Mouse (Mus musculus): Measurements from ENCODE around the gene Pdzd4. TPM values are rescaled to one million over a fixed set of nuclear protein-coding genes. Genes with fewer than 3 reads are reported as not detected.

Pdzd4 gene
- polyA plus RNA-seq, 1 experiment, result not detected

- Histone ChIP-seq H3K4me1 (ENCODE audit: control insufficient read depth, insufficient read depth, low read length) (peaks cover 13% of the 10 kb centered on the region), H3K4me3 (ENCODE audit: insufficient read depth, low read length) (peak overlapping the region; percentile 66), H3K27ac (ENCODE audit: insufficient read depth, low read depth, low read length) (no peak overlapping the region)
- TF ChIP-seq CTCF (IDR thresholded peaks at IDR 0.05; ENCODE audit: low read depth, low read length) (no peak), POLR2A (IDR thresholded peaks at IDR 0.05; ENCODE audit: borderline replicate concordance, low read depth, low read length) (no peak)
Measured at GRCm38 (mm10) chrX:73788501-73788900, 36.3 kb downstream of the Pdzd4 start.

- Histone ChIP-seq H3K4me3 (ENCODE audit: insufficient read depth, low read length) (peak overlapping the region; percentile 66), H3K27ac (ENCODE audit: insufficient read depth, low read depth, low read length) (peak overlapping the region; percentile 44), H3K4me1 (ENCODE audit: control insufficient read depth, insufficient read depth, low read length) (peaks cover 23% of the 10 kb centered on the region)
- TF ChIP-seq POLR2A (IDR thresholded peaks at IDR 0.05; ENCODE audit: borderline replicate concordance, low read depth, low read length), result no peak
- no peak for TF ChIP-seq CTCF (IDR thresholded peaks at IDR 0.05; ENCODE audit: low read depth, low read length)
Measured at GRCm38 (mm10) chrX:73787225-73787558, 37.6 kb downstream of the Pdzd4 start.

GRCm38 (mm10) chrX:73786364-73787224 is 38.2 kb downstream of the Pdzd4 start, which contains the start of the genes Idh3g and Ssr4:
Gene Idh3g (minus strand): TSS chrX:73786897.
Gene Ssr4 (plus strand): TSS chrX:73787028.
- peak within 1 kb of the TSS; percentile 88 for H3K27ac ChIP-seq (ENCODE audit: insufficient read depth, low read depth, low read length)
- H3K4me3 ChIP-seq (ENCODE audit: insufficient read depth, low read length), result peak within 1 kb of the TSS; percentile 82
- TF ChIP-seq POLR2A (IDR thresholded peaks at IDR 0.05; ENCODE audit: borderline replicate concordance, low read depth, low read length), result no peak
- TF ChIP-seq CTCF (IDR thresholded peaks at IDR 0.05; ENCODE audit: low read depth, low read length), result no peak
- H3K4me1 ChIP-seq (ENCODE audit: control insufficient read depth, insufficient read depth, low read length), result peaks cover 28% of the 10 kb centered on the region

GRCm38 (mm10) chrX:73785666-73786065 is 39.1 kb downstream of the Pdzd4 start:
- peaks cover 30% of the 10 kb centered on the region for H3K4me1 ChIP-seq (ENCODE audit: control insufficient read depth, insufficient read depth, low read length)
- peak overlapping the region; percentile 82 for H3K4me3 ChIP-seq (ENCODE audit: insufficient read depth, low read length)
- TF ChIP-seq CTCF (IDR thresholded peaks at IDR 0.05; ENCODE audit: low read depth, low read length), result no peak
- TF ChIP-seq POLR2A (IDR thresholded peaks at IDR 0.05; ENCODE audit: borderline replicate concordance, low read depth, low read length), result no peak
- peak overlapping the region; percentile 88 for H3K27ac ChIP-seq (ENCODE audit: insufficient read depth, low read depth, low read length)

- H3K4me1 ChIP-seq (ENCODE audit: control insufficient read depth, insufficient read depth, low read length), result peaks cover 25% of the 10 kb centered on the region
- TF ChIP-seq CTCF (IDR thresholded peaks at IDR 0.05; ENCODE audit: low read depth, low read length) (no peak), POLR2A (IDR thresholded peaks at IDR 0.05; ENCODE audit: borderline replicate concordance, low read depth, low read length) (no peak)
- no peak overlapping the region for H3K4me3 ChIP-seq (ENCODE audit: insufficient read depth, low read length)
- H3K27ac ChIP-seq (ENCODE audit: insufficient read depth, low read depth, low read length), result peak overlapping the region; percentile 64
Measured at GRCm38 (mm10) chrX:73782227-73782626, 42.5 kb downstream of the Pdzd4 start.

GRCm38 (mm10) chrX:73774802-73775483 is 49.8 kb downstream of the Pdzd4 start:
- TF ChIP-seq POLR2A (IDR thresholded peaks at IDR 0.05; ENCODE audit: borderline replicate concordance, low read depth, low read length) (no peak), CTCF (IDR thresholded peaks at IDR 0.05; ENCODE audit: low read depth, low read length) (no peak)
- Histone ChIP-seq H3K4me3 (ENCODE audit: insufficient read depth, low read length) (no peak overlapping the region), H3K27ac (ENCODE audit: insufficient read depth, low read depth, low read length) (no peak overlapping the region), H3K4me1 (ENCODE audit: control insufficient read depth, insufficient read depth, low read length) (peaks cover 20% of the 10 kb centered on the region)

- peaks cover 20% of the 10 kb centered on the region for H3K4me1 ChIP-seq (ENCODE audit: control insufficient read depth, insufficient read depth, low read length)
- H3K4me3 ChIP-seq (ENCODE audit: insufficient read depth, low read length), result no peak within 1 kb of the TSS
- TF ChIP-seq POLR2A (IDR thresholded peaks at IDR 0.05; ENCODE audit: borderline replicate concordance, low read depth, low read length), result no peak
- TF ChIP-seq CTCF (IDR thresholded peaks at IDR 0.05; ENCODE audit: low read depth, low read length), result no peak
- H3K27ac ChIP-seq (ENCODE audit: insufficient read depth, low read depth, low read length), result no peak within 1 kb of the TSS
Measured at GRCm38 (mm10) chrX:73774168-73774760, 50.5 kb downstream of the Pdzd4 start, which contains the start of gene Srpk3. Gene Srpk3 (plus strand): TSS chrX:73774405.

GRCm38 (mm10) chrX:73767267-73767666 is 57.5 kb downstream of the Pdzd4 start:
- no peak overlapping the region for H3K4me3 ChIP-seq (ENCODE audit: insufficient read depth, low read length)
- TF ChIP-seq CTCF (IDR thresholded peaks at IDR 0.05; ENCODE audit: low read depth, low read length), result no peak
- no peak for TF ChIP-seq POLR2A (IDR thresholded peaks at IDR 0.05; ENCODE audit: borderline replicate concordance, low read depth, low read length)
- peaks cover 29% of the 10 kb centered on the region for H3K4me1 ChIP-seq (ENCODE audit: control insufficient read depth, insufficient read depth, low read length)
- H3K27ac ChIP-seq (ENCODE audit: insufficient read depth, low read depth, low read length), result no peak overlapping the region

GRCm38 (mm10) chrX:73765311-73765710 is 59.5 kb downstream of the Pdzd4 start:
- peak overlapping the region; percentile 95 for H3K27ac ChIP-seq (ENCODE audit: insufficient read depth, low read depth, low read length)
- H3K4me3 ChIP-seq (ENCODE audit: insufficient read depth, low read length), result 0 out of 2 replicates have a peak overlapping the region, but pooled peaks have one; percentile 18
- peaks cover 29% of the 10 kb centered on the region for H3K4me1 ChIP-seq (ENCODE audit: control insufficient read depth, insufficient read depth, low read length)
- TF ChIP-seq CTCF (IDR thresholded peaks at IDR 0.05; ENCODE audit: low read depth, low read length) (no peak), POLR2A (IDR thresholded peaks at IDR 0.05; ENCODE audit: borderline replicate concordance, low read depth, low read length) (no peak)
